Mouse (Mus musculus): ENCODE measurements around the gene Dnah7a. TPM values are rescaled to one million over a fixed set of nuclear protein-coding genes. Genes with fewer than 3 reads are reported as not detected.
"Not testable (repeated sequence)": the region's sequence is repeated elsewhere in the genome, so short reads cannot be mapped to it uniquely, and the experiment has no call there.

Gene Dnah7a
- 0.04 TPM for polyA plus RNA-seq (2021)

DNA sequence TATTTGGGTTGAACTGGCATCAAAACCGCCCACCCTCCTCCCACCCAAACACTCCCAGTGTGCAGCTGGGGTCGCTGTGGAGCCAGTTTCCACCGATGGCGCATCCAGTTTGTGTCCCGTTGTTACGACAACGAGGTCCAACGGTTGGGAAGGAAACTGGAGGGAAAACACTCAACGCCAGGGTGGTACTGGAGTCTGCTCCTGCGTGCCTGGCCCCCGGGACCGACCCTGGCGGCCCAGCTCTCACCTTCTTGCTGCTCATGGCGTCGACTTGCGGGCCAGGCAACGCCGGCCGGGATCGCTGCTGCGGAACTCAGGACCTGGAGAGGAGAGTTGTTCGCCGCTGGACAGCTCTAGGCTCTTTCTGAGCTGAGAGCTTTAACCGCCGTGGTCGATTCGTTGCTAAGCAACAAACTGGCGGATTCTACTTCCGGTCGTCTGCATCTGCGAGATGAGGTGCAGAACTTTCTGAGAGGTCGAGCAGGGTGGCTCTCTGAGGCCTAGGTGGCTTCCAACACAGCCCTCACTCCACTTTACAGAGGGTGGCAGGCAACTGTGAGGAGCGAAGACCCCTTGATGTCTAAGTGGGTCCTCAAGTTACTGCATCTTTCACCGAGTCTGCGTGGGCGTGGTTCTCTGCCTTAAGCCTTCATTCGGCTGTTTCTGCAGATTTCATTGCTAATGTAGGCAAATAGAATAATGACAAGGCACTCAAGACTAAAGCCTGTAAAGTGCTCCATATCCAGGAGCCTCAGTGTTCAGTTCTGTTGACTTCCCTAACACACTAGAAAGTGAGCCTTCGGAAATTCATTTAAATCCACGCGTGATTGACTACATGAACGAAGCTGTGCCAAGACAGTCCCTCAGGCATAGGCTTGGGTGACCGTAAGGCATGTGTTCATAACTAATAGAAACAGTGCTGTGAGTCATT lies at the start of gene Dnah7a:
TSS of gene Dnah7a (minus strand) at position 354 of the 931 bp plus-strand sequence.
- no peak for DNase-seq (ENCODE audit: low read depth, low spot score)
- ChIA-PET POLR2A (no interaction called here), CTCF (no interaction called here)
- TF ChIP-seq CTCF (IDR thresholded peaks at IDR 0.05) = no peak
- in situ Hi-C loops (cut with MboI; ENCODE audit: low pct_unique_long_range_greater_than_20kb) = loop anchor here (25.0 kb wide), 1 partner anchor 681 kb away; no protein-coding TSS in a partner anchor
- H3K27me3 ChIP-seq = no peaks in the 10 kb centered on the region
- peak; percentile 26 for ATAC-seq

- CTCF ChIA-PET = interaction anchor here (0.8 kb wide), 1 partner anchor 16 kb away, joined by 4 read pairs; no protein-coding TSS in a partner anchor
- H3K27me3 ChIP-seq; in situ Hi-C loops (cut with MboI; ENCODE audit: low pct_unique_long_range_greater_than_20kb); ATAC-seq; POLR2A ChIA-PET; DNase-seq (ENCODE audit: low read depth, low spot score): not testable (repeated sequence)
Measured at GRCm38 (mm10) chr1:53753501-53753900, 46.9 kb upstream of the Dnah7a start.

DNA sequence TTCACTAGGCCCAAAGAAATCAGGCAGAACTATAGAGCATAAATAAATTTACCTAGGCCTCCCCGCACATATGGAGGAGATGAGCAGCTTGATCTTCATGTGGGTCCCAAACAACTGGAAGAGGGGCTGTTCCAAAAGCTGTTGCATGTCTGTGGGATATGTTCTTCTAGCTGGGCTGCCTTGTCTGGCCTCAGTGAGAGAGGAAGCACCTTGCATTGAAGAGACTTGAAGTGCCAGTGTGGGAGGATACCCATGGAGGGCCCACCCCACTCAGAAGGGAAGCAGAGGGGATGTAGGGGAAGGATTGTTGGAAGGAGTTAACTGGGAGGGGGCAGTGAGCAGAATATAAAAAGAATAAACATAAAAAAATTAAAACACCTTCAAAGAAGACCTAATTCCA lies 44.6 kb upstream of the Dnah7a start:
- no peaks in the 10 kb centered on the region for H3K27me3 ChIP-seq
- no peak for TF ChIP-seq CTCF (IDR thresholded peaks at IDR 0.05)
- DNase-seq (ENCODE audit: low read depth, low spot score) = no peak
- ChIA-PET CTCF (no interaction called here), POLR2A (no interaction called here)
- in situ Hi-C loops (cut with MboI; ENCODE audit: low pct_unique_long_range_greater_than_20kb) = no loop called here
- ATAC-seq = no peak

- POLR2A ChIA-PET; ATAC-seq; H3K27me3 ChIP-seq; in situ Hi-C loops (cut with MboI; ENCODE audit: low pct_unique_long_range_greater_than_20kb); DNase-seq (ENCODE audit: low read depth, low spot score); CTCF ChIA-PET: not testable (repeated sequence)
Measured at GRCm38 (mm10) chr1:53750697-53751096, 44.1 kb upstream of the Dnah7a start.

GRCm38 (mm10) chr1:53749881-53750385 lies 43.3 kb upstream of the Dnah7a start:
- CTCF ChIA-PET; H3K27me3 ChIP-seq; POLR2A ChIA-PET; in situ Hi-C loops (cut with MboI; ENCODE audit: low pct_unique_long_range_greater_than_20kb); ATAC-seq; DNase-seq (ENCODE audit: low read depth, low spot score): not testable (repeated sequence)

GRCm38 (mm10) chr1:53748571-53748970 lies 42.0 kb upstream of the Dnah7a start:
- ATAC-seq (no peak), DNase-seq (ENCODE audit: low read depth, low spot score) (no peak)
- no peaks in the 10 kb centered on the region for H3K27me3 ChIP-seq

GRCm38 (mm10) chr1:53746001-53746400 lies 39.4 kb upstream of the Dnah7a start:
- CTCF ChIA-PET = no interaction called here
- in situ Hi-C loops (cut with MboI; ENCODE audit: low pct_unique_long_range_greater_than_20kb) = no loop called here
- no peak for ATAC-seq
- no peak for TF ChIP-seq CTCF (IDR thresholded peaks at IDR 0.05)
- POLR2A ChIA-PET = no interaction called here
- H3K27me3 ChIP-seq = no peaks in the 10 kb centered on the region
- DNase-seq (ENCODE audit: low read depth, low spot score) = no peak

More at GRCm38 (mm10) chr1:53748571-53748970, 42.0 kb upstream of the Dnah7a start:
- ChIA-PET CTCF (no interaction called here), POLR2A (no interaction called here)
- TF ChIP-seq CTCF (IDR thresholded peaks at IDR 0.05) = no peak
- in situ Hi-C loops (cut with MboI; ENCODE audit: low pct_unique_long_range_greater_than_20kb) = no loop called here

DNA sequence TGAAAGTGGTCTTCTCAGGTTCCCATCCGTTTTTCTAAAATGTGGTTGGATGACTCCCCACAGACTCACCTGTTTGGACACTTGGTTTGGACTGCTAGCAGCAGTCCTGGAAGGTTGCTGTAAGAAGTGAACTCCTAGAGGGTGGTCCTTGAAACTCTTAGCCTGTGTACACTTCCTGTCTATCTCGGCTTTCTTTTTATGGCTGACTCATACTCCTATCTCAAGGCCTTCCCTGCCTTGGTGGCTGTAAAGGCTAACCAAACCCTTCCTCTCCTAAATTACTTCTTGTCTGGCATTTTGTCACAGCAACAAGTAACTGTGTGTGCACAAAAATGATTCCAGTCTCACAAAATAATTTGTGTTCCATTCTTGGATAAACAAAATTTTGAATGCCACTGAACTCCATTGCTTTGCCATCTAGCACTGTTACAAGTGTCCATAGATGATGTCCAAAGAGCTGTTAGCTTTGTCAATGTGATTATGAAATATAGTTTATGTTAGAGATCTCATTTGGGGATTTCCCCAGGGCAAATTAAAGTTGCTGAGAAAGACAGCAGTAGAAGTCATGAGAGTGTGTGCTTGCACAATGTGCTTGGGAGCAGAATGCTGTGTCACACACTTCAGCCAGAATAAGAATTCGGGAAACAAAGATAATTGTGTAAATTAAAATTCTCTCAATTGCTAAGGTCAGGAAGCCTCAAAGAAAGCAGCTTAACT lies 35.3 kb upstream of the Dnah7a start:
- H3K27me3 ChIP-seq = no peaks in the 10 kb centered on the region
- no peak for DNase-seq (ENCODE audit: low read depth, low spot score)
- CTCF ChIA-PET = no interaction called here
- in situ Hi-C loops (cut with MboI; ENCODE audit: low pct_unique_long_range_greater_than_20kb) = no loop called here
- no peak for TF ChIP-seq CTCF (IDR thresholded peaks at IDR 0.05)
- POLR2A ChIA-PET = no interaction called here
- ATAC-seq = no peak

- no peaks in the 10 kb centered on the region for H3K27me3 ChIP-seq
- in situ Hi-C loops (cut with MboI; ENCODE audit: low pct_unique_long_range_greater_than_20kb) = no loop called here
- ATAC-seq (no peak), DNase-seq (ENCODE audit: low read depth, low spot score) (no peak)
- ChIA-PET POLR2A (no interaction called here), CTCF (no interaction called here)
- no peak for TF ChIP-seq CTCF (IDR thresholded peaks at IDR 0.05)
Measured at GRCm38 (mm10) chr1:53740777-53741336, 34.3 kb upstream of the Dnah7a start.

DNA sequence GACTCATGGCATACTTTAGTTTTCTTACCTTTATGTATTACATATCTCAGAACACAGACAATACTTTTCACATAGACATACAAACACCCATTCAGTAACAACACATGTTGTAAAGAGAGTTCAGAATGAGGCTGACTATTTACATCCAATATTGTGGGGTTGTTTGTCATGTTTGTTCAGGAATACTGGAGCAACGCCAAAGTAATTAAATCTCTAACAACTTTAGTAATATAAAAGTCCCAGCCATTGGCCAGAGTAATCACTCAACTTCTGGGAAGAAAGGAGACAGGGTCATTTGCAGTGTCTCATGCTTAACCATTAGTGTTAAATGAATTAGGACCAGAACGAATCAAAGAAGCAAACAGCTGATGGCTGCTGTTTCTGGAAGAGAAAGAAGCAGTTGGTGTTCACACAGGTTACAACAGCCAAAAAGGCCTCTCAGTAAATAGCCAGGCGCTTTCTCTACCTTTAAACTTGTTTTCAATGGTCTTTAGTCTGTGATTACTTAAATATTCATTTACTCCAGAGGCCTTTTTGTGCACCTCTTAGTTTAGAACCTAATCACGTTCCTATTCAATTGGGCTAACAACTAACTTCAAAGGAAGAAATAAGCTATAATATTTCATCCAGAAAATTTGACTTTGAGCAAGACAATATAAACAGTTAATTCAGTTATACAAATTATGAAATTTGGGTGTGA lies 33.6 kb upstream of the Dnah7a start:
- in situ Hi-C loops (cut with MboI; ENCODE audit: low pct_unique_long_range_greater_than_20kb); POLR2A ChIA-PET; ATAC-seq; H3K27me3 ChIP-seq; CTCF ChIA-PET; DNase-seq (ENCODE audit: low read depth, low spot score): not testable (repeated sequence)

Measured in Patski (cell line).